Mouse (Mus musculus) R1 (cell line): ENCODE measurements around the gene Odf3.

Experiments
- DNase-seq: peaks from one replicate; pipeline ENCODE4 v3.0.0-alpha.2; 2018; ENCODE audit warnings: low read depth, low spot score

The Odf3 gene

DNA sequence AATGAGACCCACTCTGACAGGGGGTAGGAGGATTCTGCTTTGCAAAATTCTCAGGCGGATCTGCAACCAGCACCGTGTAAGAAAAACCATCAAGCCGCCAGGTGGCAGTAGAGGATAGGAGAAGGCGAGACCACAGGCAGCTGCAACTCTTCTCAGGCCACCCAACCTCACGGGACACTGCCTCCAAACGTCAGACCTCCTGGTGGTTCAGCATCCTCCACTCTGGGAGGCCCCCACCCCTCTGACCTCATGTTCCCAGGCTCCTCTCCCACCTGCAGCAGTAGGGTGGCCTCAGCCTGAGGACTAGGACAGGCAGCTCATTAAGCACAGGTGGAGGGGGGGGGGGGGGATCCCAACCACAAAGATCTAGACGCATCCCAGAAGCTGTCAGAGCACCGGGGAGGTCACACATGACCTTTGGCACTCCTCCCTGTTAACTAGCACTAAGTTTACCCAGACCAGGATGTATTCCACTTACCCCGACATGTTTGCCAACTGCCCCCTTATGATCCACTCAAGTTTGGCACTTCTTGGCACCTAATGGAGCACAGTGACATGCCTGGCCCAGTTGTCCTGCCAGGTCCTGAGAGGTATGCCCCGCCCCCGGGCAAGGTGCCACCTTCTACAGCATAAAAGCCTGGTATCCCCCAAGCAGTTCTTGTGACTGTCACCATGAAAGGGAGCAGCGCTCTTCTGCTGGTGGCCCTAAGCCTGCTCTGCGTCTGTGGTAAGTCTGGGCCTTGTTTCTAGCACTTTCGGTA is 2.5 kb upstream of the Odf3 start, which contains the start of gene Scgb1c1:
TSS of gene Scgb1c1 (plus strand) at position 643 of the 761 bp plus-strand sequence.
- DNase-seq, result peak; percentile 88

DNA sequence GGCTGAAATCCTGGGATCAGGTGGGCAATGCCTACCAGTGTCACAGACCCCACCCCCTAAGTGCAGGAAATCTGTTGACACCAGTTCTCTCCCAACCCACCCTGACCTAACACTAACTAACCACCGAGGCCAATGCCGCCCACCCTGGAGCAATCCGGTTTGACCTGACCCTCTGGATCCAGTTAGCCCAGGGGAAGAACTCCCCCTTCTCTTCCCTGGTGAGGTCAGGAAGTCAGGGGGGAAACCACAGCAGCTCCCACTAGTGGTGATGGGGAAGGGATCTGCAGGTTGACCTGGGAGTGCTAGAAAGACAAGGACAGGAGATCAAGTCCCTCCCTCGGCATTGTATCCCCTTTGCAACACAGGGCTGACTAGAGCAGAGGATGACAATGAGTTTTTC is 1.9 kb upstream of the Odf3 start:
- DNase-seq, result peak; percentile 62

DNA sequence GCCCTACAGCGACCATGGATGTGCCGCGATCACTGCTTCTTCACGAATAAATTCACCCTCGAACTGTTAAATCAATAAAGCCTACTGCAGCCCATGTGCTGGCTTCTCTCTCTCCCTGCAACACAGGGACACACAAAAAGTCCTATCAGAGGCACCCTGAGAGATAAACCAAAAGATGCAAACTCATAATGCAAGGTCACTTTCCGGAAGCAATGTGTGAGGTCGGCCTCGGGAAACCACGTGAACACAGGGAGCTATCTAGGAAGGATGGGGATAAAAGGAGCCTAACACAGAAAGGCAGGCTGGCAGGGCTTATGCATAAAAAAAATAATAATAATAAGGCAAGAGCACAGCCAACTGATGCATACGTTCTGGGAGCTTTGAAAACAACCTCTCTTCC is 929 bp upstream of the Odf3 start:
- no peak for DNase-seq

DNA sequence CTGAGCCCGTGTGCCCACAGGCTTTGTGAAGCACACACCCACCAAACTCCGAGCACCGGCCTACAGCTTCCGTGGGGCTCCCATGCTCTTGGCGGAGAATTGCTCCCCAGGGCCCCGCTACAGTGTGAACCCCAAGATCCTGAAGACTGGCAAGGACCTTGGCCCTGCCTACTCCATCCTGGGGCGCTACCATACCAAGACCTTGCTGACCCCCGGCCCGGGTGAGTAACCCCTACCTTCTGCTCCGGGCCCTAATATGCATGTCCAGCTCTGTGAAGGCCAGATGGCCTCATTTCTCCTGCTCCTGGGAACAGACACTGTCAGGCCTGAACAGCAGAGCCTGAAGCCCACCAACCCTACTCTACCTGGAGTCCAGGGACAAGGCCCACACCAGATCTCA is 986 bp downstream of the Odf3 start:
- DNase-seq, result no peak

DNA sequence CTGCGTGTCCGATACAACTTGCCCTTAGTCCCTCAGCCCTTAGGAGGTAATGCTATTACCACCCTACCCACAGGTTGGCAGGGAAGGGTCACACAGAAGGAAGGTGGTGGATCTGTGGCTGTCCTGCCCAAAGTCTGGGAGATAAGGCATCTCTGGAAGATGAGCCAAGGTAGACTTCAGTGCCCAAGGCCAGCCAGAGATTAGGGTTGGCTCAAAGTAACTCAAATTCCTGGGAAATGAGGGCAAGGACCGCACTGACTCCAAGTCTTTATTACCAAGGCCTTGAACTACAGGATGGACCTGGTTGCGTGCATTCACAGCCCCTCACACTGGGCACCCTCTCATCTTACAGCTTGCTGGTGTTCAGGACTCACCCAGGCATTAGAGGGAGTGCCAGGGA is 4.3 kb downstream of the Odf3 start:
- DNase-seq, result no peak

DNA sequence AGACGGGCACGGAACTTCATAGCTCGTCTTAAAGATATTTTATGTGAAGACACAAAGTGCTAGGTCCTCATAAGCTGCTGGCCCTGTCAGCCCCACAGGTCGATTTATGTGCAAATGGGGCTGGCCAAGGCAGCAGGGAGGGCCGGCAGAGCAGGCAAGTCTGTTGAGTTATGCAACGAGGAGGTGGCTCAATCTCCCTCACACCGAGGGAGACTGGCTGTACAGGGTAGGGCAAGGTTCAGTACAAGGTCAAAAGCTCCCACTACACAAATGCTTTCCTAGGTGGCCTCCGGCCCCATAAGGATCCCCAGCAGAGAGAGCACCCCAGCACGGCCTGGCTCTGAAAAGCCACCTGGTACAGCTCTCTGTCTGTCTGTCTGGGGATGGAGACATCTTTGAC is 5.8 kb downstream of the Odf3 start:
- peak; percentile 55 for DNase-seq

DNA sequence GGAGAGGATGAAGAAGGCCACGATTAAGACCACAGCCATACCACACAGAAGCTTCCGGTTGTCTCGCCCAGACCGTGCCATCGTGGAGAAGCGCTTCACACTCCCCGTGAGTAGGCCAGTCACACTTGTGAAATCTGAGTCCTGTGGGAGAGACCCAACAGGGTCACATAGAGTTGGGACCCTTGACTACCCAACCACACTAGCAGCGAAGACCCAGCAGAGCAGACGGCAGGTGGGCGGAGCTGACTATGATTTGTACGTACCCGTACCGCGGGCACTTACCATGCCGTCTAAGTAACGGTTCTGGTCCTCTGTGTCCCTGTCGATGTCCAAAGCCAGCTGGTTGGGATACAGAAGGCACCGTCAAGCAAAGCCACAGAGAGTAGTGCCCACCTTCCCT is 6.9 kb downstream of the Odf3 start:
- DNase-seq, result no peak

DNA sequence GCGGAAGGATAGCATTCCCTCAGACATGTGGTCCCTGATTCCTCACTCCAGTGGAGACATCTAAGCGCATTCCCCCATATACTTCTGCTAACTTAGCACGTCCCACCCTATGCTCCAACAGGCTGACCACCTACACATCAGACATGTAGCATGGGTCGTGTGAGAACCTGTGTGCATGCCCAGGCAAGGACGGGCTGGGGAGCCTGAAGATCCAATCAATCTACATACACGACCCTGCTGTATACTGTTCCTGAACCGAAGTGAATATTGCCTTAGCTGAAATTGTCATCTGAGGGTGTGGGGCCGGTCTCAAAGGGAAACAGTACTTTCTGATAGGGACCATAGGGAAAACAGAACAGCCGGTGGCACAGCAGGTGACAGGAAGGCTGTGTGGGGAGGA is 7.6 kb downstream of the Odf3 start:
- no peak for DNase-seq

DNA sequence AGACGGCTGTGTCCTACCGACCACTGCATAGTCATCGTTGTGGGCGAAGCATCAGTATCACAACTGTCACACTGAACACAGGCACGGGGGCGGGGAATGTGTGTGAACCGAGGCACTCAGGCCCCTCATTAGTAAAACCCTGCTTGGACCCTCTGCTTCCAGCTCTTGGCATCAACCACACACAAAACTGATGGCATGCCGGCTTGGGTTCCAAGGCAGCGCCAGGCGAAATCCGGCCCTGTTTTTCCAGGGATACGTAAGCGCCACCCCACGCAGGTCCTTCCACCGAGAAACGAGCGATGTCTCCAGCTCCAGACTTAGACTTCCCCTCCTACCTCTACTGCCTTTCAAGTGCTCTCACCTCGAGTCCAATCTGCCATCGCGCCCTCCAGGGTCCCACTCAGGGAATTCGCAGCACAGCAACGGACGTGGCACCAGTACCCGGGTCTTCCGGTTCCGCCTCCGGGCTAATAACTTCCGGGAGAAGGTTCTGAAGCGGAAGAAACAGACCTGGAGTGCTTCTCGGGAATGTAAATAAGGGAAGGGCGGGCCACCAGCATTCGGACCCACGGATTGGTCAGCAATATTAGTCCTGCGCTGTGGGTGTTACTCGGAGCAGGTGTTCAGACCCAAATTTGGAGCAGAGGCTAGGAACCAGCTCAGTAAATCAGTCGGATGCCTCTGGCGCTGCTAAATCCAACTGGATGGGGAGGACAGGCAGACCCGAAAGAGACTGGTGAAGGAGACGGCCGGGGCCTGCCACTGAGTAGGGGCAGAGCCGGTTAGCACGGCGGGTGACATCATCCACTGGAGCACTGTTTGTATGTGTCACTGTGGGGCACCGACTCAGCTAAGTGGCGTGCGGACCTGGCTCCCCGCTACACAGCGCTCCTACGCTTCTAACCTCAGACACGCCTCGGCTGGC is 8.5 kb downstream of the Odf3 start, which contains the start of gene Gm45785:
TSS of gene Gm45785 (minus strand) at position 472 of the 925 bp plus-strand sequence.
- peak; percentile 99 for DNase-seq

DNA sequence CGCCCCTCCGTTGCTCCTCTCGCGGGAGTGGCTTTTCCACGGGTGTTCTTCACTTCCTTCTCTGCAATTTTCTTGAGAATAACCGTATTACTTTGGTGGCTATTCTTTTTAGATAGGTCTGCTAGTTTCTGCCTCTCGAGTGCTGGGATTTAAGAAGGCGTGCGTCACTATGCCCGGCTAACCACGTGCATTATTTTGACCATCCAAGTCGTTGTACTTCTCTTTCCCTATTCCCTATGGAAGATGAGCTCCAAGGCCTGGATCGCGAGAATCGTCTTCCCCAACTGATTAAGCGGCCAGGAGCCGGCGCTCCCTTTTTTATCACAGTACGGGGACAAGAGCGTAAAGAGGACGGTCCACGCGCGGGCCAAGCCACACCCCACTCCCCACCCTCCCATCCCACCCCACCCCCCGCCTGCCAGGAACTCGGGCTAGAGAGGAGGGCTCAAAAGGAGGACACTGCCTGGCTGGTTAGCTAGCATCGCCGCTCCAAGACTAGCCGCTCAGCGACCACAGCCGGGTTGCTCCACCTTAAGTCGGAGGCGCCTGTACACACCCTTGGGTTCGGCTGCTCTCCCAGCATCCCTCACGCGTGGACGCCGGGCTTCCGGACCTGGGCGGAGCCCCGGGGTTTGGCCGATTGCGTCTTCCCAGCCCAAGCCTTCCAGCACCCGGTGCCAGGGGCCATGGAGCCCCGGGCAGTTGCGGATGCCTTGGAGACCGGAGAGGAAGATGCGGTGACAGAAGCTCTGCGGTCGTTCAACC is 9.4 kb downstream of the Odf3 start, which contains the start of gene Ric8a:
TSS of gene Ric8a (plus strand) at position 173 of the 765 bp plus-strand sequence.
- DNase-seq, result peak; percentile 88

DNA sequence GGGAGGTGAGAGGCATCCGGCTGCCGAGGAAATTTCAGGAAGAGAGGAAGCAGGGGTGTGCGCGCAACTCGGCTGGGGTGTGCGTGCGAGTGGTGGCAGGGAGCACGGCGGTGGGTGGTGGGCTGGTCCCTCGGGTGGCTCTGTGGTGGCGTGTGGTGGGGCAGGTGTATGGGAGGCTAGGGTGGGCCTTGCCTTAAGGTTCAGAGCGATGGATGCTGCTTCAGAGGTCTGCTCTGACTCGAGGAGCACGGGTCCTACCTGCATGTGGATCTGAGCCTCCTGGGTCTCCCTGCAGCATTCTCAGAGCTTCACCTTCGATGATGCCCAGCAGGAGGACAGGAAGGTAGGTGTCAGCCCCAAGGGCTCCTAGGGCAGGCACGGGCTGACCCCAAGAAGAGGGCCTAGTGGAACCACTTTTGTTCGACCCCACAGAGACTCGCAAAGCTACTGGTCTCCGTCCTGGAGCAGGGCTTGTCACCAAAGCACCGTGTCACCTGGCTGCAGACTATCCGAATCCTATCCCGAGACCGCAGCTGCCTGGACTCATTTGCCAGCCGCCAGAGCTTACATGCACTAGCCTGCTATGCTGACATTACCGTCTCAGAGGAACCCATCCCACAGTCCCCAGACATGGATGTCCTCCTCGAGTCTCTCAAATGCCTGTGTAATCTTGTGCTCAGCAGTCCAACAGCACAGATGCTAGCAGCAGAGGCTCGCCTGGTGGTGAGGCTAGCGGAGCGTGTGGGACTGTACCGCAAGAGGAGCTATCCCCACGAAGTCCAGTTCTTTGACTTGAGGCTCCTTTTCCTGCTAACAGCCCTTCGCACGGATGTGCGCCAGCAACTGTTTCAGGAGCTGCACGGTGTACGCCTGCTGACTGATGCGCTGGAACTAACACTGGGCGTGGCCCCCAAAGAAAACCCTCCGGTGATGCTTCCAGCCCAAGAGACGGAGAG is 10.2 kb downstream of the Odf3 start, which contains the start of gene Bet1l:
TSS of gene Bet1l (minus strand) at position 28 of the 956 bp plus-strand sequence.
- peak; percentile 33 for DNase-seq

DNA sequence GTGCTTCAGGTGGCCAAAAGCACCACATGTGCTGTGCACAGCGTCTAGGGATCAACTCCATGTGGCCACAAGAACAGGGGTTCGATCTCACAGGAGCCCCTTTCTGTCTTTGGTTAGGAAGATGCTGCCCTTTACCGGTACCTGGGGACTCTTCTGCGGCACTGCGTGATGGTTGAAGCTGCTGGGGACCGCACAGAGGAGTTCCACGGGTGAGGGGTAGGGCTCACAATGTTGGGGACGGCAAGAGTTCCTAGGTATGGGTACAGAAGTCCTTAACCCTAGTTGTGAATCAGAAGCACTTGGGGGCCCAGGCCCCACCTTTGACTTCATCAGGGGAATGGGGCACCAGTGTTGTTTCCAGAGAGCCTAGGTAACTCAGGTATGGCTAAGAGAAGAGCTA is 11.1 kb downstream of the Odf3 start:
- DNase-seq, result no peak

DNA sequence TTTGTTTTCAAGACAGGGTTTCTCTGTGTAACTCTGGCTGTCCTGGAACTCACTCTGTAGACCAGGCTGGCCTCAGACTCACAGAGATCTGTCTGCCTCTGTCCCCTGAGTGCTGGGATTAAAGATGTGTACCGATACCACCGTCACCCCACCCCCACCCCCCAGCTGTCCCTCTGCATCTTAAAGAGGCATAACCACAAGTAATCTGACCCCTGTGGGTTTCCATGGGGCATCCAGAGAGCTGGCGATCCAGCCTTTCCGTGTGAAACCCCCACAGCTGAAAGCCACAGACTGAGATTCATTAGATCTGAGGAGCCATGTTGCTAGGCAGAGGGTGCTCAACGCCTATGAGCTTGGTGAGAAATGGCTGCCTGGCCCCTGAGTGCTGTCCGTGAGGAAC is 12.4 kb downstream of the Odf3 start:
- DNase-seq, result no peak

DNA sequence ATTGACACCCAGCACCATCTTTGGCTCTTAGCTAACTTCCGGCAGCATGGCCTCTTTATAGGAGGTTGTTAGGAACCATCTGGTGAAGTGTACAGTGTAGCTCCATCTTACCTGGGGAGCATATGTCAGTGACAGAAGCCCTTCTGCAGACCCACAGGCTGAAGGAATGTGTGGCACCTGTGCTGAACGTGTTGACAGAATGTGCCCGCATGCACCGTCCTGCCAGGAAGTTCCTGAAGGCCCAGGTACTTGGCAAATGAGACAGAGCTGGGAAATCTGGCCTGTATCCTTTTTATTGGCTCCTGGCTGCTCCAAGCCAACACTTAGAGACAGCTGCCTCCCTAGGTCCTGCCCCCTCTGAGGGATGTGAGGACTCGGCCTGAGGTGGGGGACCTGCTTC is 13.1 kb downstream of the Odf3 start:
- DNase-seq, result no peak

DNA sequence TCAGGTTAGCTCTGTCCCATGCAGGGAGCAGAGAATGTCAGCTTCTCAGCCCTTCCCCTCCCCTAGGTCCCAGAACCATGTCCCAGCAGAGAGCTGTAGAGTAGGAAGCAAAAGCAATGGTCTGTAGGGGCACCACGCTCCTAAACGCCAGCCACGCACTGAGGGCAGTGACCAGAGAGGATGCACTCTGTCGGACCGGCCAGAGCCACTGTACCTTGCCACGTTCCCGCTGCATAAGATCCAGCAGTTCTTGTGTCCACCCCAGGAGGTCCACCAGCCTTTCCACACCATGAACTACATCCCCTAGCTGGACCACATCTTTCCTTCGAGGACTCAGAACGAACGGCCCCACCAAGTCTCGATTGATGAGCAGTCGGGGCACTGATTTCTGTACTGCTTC is 17.2 kb downstream of the Odf3 start:
- no peak for DNase-seq

DNA sequence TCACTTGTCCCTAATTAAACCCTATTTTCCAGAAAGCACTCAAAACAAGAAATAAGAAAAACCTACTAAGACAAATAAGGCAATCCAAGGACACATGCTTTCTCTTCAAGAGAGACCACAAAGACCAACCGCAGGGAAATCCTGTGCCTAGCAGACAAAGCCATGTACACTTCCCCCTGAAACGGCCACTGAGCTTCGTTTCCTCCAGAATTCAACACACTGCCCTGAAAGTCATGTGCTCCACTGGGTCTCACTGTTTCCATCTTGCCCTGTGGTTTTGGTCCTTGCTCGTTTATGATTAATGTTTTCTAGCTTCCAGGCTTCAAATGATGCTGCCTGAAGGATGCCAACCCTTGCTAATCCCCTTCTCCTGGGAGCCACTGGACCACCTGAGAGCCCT is 26.6 kb downstream of the Odf3 start:
- DNase-seq, result no peak

DNA sequence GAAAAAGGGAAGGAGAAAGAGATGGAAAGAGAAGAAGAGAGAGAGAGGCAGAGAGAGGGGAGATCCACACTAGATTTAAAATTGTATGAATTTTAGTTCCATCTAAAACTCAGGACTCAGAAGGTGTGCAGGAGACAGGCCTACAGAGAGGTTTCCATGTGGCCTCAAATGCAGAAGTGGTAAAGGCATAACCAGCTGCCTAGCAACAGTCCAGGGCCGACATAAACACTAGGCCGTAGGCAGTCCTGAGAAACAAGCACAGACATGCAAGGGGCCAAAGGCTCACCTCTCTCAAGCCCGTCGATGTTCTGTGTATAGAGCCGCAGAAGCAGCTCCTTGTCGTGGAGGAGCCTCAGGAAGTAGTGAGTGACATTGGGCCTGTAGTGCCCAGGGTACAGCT is 29.8 kb downstream of the Odf3 start:
- DNase-seq, result no peak

DNA sequence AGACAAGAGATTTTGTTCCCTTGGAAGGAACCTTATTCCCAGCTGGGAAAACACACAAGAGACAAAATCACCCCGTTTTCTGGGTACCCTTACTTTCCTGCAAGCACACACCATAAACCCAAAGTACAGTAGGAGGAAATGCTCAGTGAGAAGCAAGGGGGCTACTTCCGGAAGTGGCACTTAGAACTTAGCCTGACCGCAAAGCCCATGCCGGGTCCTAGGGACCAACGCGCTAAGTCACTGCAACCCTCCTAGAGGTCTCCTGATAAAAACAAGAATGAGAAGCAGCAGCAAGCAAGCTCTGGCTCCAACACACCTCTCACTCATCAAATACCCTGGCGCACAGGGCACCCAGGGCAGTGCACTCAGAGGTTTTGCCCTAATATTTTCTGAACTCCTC is 31.8 kb downstream of the Odf3 start:
- no peak for DNase-seq

DNA sequence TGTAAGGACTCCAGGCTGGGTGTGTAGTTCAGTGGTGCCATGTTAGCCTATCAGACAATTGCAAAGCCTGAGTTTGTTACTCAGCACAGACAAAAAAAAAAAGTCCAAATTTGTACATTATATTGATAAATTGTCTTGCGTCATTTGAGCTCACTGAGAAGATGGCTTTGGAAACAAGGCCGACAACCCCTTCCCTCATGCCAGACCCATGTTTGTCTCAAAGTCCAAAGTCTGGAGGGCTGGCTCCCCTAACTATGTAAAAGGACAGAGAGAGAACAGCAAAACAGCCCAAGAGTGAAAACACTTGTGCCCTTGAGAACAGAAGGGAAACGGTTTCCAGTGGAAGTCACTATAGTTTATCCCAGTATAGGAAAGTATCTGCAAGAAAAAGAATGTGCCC is 32.8 kb downstream of the Odf3 start:
- no peak for DNase-seq

DNA sequence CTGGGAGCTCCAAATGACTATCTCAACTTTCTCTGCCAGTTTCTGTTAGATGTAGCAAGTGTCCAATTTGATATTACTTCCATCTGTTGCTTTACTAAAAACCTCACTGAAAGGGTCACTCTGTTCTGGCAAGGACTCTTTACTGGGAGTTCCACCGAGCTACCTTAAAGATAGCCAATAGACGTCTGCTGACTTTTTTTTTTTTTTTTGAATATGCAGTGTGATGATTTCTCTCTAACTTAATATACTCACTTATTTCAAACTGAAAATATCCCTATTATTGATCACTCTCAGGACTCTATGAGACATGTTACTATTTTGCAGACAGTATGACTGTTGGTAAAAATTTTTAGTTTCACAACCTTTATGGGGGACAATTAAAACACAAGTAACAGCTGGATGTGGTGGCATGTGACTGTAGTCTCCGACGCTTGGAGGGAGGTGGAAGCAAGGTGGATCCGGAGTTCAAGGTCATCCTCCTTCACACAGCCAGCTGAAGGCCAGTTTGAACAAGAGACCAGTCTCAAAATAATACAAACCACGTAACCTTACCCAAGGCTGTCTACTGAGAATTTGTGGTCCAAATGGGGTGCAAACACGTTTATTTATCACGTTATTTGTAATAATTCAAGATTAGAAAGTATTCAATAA is 33.4 kb downstream of the Odf3 start:
- peak; percentile 63 for DNase-seq
